Mouse (Mus musculus): Measurements from ENCODE around the gene Taar7b. TPM values are rescaled to one million over a fixed set of nuclear protein-coding genes. Genes with fewer than 3 reads are reported as not detected.

Taar7b gene
- total RNA-seq, 2 experiments from 2014 or later, result not detected

Other genes with a start within 250 kb of the Taar7b start
- gene Rps12, start 212.7 kb upstream of the Taar7b start, total RNA-seq (2021), result 100 to 1,000 TPM; 451 to 467 TPM
- gene Slc18b1, start 203.0 kb upstream of the Taar7b start, total RNA-seq (2021), result 10 to 100 TPM; 29.5 to 33.6 TPM
- 10 to 100 TPM in 1 of 2 experiments, 1 to 10 TPM in 1; 8.5 to 77.2 TPM for gene Vnn3, start 148.5 kb upstream of the Taar7b start, total RNA-seq (2021)
- 10 to 100 TPM; 18.8 to 60.6 TPM for gene Vnn1, start 105.3 kb upstream of the Taar7b start, total RNA-seq (2021)
- not detected for gene Taar1, start 79.6 kb upstream of the Taar7b start, total RNA-seq (2021)
- gene Taar2, start 61.4 kb upstream of the Taar7b start, total RNA-seq (2021), result not detected
- not detected for gene Taar3, start 50.4 kb upstream of the Taar7b start, total RNA-seq (2021)
- not detected for gene Taar4, start 39.4 kb upstream of the Taar7b start, total RNA-seq (2021)
- gene Taar5, start 29.2 kb upstream of the Taar7b start, total RNA-seq (2021), result not detected
- not detected for gene Taar6, start 14.3 kb upstream of the Taar7b start, total RNA-seq (2021)
- gene Taar7a, start 6.5 kb upstream of the Taar7b start, total RNA-seq (2021), result not detected
- gene Taar7d, start 27.3 kb downstream of the Taar7b start, total RNA-seq (2021), result not detected
- gene Taar7e, start 37.7 kb downstream of the Taar7b start, total RNA-seq (2021), result not detected
- gene Taar7f, start 49.6 kb downstream of the Taar7b start, total RNA-seq (2021), result not detected
- gene Taar8a, start 76.6 kb downstream of the Taar7b start, total RNA-seq (2021), result not detected
- gene Taar8b, start 92.4 kb downstream of the Taar7b start, total RNA-seq (2021), result not detected
- not detected for gene Taar8c, start 102.0 kb downstream of the Taar7b start, total RNA-seq (2021)
- gene Taar9, start 109.6 kb downstream of the Taar7b start, total RNA-seq (2021), result not detected
- 100 to 1,000 TPM; 135 to 202 TPM for gene Stx7, start 149.4 kb downstream of the Taar7b start, total RNA-seq (2021)
- under 1 TPM; 0.10 to 0.36 TPM for gene Moxd1, start 223.6 kb downstream of the Taar7b start, total RNA-seq (2021)

Data from adrenal gland, postnatal 36 days (tissue).